Mouse (Mus musculus): ENCODE measurements around the gene Vmn1r214.

GRCm38 (mm10) chr13:23007356-23007755 is 22.9 kb upstream of the Vmn1r214 start, which contains the start of gene Vmn1r213:
- TF ChIP-seq CTCF (IDR thresholded peaks at IDR 0.05; ENCODE audit: low read depth) (no peak), EP300 (IDR thresholded peaks at IDR 0.05; ENCODE audit: low read depth) (no peak)
